Mouse (Mus musculus): ENCODE data around the gene Pdlim7.

- TF ChIP-seq CTCF (IDR thresholded peaks at IDR 0.05; ENCODE audit: low read depth): no peak
- TF ChIP-seq EP300 (IDR thresholded peaks at IDR 0.05; ENCODE audit: low read depth): no peak
These were observed 49.2 kb downstream of the Pdlim7 start, which contains the start of gene Prr7 for GRCm38 (mm10) chr13:55464027-55464884.

Data from liver, embryonic 14.5 days (tissue).